Mouse (Mus musculus): Measurements from ENCODE around the gene Gm20388.
A peak's percentile ranks its signal among the peaks of the same experiment; 100 is the strongest.
"Not testable (repeated sequence)": the region's sequence is repeated elsewhere in the genome, so short reads cannot be mapped to it uniquely, and the experiment has no call there.

The Gm20388 gene

DNA sequence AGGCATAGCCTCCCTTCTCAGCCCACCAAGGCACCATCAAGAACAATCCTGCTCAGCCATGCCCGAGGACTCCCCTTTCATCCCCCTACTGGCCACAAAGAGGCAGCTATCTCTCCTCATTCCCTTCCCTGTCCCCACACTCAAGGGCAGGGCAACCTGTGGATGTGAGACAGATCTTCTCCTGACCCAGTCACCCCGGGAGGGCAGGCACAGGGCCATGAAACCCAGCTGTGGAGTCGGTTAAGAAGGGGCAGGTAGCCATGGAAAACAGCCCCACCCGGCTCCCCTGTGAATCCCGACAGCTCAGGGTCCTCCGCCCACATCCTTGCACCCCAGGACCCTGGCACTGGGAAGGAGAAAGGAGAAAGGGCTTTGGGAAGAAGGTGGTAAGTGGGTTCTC lies 1526.9 kb downstream of the Gm20388 start:
- no peak for DNase-seq (ENCODE audit: extremely low spot score)

- DNase-seq (ENCODE audit: extremely low spot score), result no peak
Measured at GRCm38 (mm10) chr8:121438111-121438510, 1527.5 kb downstream of the Gm20388 start.

DNA sequence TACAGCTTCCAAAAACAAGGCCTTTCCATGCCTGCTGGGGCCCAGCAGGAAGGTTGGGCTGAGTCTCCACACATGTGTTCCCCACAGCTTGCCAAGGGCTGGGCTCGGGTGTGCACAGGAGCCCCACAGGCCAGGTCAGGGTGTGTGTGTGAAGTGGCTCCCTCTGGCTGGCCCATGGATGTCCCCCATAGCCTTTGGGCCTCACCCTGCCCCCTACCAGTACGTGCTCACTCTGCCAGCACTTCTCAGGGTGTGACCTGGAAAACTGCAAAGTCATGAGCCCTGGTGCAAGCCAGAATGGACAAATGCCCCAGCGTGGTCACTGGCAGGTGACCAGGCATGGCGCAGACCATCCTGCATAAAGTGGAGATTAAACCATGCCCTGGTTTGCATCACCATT lies 1528.7 kb downstream of the Gm20388 start:
- DNase-seq (ENCODE audit: extremely low spot score), result no peak

GRCm38 (mm10) chr8:121443361-121443760 lies 1532.7 kb downstream of the Gm20388 start:
- no peak for DNase-seq (ENCODE audit: extremely low spot score)

DNA sequence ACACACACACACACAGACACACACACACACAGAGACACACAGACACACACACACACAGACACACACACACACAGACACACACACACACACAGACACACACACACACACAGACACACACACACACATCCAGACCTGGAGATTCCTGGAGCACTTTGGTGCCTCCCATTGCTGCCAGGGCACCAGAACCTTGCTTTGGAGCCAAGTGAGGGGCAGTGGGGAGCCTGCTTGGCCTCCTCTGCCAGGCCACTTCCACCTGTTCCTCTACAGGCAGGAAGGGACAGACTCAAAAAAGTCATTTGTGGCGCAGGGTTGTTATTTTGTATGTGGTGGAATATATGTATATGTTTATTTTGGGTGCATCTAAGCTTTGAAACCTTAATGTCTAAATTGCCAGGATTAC lies 1533.9 kb downstream of the Gm20388 start:
- not testable (repeated sequence) for DNase-seq (ENCODE audit: extremely low spot score)

- DNase-seq (ENCODE audit: extremely low spot score), result no peak
Measured at GRCm38 (mm10) chr8:121445027-121445471, 1534.4 kb downstream of the Gm20388 start.

DNA sequence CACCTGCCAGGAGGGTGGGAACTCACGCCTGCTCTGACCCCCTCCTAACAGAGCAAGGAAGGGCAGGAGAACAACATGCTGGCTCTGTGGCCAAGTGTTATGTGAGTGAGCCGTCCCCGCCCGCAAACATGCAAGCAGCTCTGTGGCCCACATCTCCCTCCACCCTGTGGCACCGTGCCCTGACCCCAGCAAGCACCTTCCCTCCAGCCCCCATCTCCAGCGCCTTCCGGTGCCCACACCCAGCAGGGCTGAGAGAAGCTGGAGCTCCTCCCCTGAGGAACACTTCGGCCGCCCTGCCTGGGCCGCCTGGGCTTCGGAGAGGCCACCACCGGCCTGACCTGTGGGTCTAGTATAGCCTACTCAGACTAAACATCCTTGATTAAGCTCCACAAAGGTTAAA lies 1535.5 kb downstream of the Gm20388 start:
- no peak for DNase-seq (ENCODE audit: extremely low spot score)

DNA sequence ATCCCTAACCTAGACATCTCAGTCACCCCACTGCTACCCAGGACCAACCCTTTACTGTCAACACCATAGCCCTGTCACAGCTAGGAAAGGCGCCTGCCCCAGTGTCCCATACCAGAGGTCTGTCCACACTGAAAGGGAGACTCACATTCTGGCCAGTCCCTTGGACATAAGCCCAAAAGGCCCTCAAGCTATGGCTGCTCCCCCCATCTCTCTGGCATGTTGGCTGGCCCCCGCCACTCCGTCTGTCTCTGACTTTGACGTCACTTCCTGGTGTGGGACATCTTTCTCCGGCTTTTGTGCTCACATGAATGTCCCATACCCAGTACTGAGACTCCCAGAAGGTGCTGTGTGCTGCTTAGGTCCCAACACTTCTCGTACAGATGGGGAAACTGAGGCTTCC lies 1536.2 kb downstream of the Gm20388 start:
- DNase-seq (ENCODE audit: extremely low spot score), result no peak

- peak; percentile 77 for DNase-seq (ENCODE audit: extremely low spot score)
Measured at GRCm38 (mm10) chr8:121450211-121450610, 1539.6 kb downstream of the Gm20388 start.

- no peak for DNase-seq (ENCODE audit: extremely low spot score)
Measured at GRCm38 (mm10) chr8:121451404-121452076, 1540.9 kb downstream of the Gm20388 start.

- DNase-seq (ENCODE audit: extremely low spot score), result no peak
Measured at GRCm38 (mm10) chr8:121454737-121455136, 1544.1 kb downstream of the Gm20388 start.

- DNase-seq (ENCODE audit: extremely low spot score), result no peak
Measured at GRCm38 (mm10) chr8:121461192-121461591, 1550.6 kb downstream of the Gm20388 start.

DNA sequence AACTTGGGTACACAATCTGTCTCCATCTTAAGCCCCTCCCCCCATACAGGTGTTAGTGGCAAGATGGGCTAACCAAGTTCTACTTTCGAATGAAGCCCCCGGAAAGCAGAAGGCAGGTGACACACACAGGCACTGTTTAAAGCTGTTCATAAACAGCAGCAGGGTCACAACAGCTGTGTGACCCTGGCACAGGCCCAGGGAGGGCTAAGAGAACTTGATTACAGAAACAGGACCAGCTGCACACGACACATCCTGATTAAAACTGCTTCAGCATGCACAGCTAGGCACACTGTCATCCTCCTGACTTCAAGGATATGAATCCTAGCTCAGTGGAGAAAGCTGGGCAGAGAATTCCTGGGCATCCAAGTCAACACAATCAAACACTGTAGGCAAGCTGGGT lies 1551.5 kb downstream of the Gm20388 start:
- no peak for DNase-seq (ENCODE audit: extremely low spot score)

- no peak for DNase-seq (ENCODE audit: extremely low spot score)
Measured at GRCm38 (mm10) chr8:121468083-121469071, 1557.7 kb downstream of the Gm20388 start.

DNA sequence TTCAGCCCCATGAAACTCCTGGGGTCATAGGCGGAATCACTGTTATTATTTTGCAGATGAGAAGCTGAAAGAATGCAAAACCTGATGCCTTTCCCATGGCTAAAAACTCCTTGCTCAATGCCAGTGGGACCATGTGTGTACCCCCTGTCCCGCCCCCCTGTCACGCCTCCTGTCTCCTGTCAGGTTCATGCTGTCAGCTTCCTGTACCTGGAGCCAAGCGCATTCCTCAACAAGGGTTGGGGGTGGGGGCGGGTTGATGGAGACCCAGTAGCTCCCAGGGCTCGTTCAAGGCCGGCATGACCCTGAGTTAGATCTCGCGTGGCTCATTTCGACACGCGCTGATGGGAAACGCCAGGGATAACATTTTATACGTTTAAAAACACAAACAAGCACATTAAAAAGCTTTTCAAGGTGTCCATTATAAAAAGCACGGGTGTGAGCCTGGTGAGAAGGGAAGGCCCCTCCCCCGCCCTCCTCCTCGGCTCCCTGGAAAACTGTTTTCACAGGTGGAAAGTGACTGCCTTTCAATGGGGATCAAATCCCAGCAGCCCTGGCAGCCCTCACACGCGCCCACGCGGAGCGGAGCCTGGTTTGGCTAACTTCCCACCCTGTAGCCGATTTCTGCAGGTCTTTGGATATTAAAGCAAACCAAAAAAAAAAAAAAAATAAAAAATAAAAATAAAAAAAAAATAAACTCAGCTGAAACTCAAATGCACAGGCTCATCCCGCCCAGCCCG lies 1563.7 kb downstream of the Gm20388 start:
- no peak for DNase-seq (ENCODE audit: extremely low spot score)

DNA sequence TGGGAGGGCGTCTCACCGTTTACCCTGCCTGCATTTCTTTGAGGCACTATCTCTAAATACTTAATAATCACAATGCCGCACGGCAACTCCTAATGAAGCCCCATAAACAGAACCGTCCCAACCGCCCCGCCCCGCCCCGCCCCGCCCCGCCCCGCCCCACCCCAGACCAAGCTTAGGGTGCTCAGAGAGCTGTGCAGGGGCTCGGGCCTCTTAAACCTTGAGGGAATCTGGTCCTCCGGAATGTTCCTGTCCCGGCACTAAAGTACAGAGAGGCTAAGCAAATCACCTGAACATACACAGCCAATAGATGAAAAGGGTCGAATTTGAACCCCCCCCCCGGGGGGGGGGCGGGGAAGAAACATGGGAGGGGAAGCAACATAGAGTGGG lies 1564.2 kb downstream of the Gm20388 start:
- no peak for DNase-seq (ENCODE audit: extremely low spot score)

GRCm38 (mm10) chr8:121477851-121478547 lies 1567.4 kb downstream of the Gm20388 start:
- no peak for DNase-seq (ENCODE audit: extremely low spot score)

GRCm38 (mm10) chr8:121479144-121479543 lies 1568.5 kb downstream of the Gm20388 start:
- no peak for DNase-seq (ENCODE audit: extremely low spot score)

DNA sequence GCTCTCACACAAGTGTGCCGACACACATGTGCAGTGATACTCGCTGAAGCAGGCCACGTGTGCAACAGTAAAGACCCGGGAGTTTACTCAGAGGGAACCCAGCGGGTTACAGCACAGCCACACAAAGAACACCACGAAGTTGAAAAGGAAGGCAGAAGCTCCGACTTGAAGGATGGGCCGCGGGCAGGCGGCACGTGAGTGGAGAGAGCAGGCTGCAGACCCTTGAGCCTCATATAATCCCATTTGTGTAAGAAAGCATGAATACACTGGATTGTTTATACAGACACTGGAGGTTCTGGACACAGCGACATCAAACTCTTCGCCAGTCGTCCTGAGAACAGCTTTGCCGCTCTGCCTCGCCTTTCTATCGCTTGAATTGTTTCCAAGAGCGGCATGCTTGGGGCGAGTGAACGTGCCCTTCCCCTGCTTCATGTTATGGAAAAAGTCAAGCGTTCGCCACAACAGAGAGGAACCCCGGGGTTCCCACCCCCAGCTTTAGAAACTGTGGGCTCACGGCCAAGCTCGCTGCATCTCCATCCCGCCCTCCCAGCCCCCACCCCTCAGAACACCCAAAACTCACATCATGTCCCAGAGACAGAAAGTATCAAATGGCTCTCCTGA lies 1569.9 kb downstream of the Gm20388 start:
- DNase-seq (ENCODE audit: extremely low spot score), result no peak

DNA sequence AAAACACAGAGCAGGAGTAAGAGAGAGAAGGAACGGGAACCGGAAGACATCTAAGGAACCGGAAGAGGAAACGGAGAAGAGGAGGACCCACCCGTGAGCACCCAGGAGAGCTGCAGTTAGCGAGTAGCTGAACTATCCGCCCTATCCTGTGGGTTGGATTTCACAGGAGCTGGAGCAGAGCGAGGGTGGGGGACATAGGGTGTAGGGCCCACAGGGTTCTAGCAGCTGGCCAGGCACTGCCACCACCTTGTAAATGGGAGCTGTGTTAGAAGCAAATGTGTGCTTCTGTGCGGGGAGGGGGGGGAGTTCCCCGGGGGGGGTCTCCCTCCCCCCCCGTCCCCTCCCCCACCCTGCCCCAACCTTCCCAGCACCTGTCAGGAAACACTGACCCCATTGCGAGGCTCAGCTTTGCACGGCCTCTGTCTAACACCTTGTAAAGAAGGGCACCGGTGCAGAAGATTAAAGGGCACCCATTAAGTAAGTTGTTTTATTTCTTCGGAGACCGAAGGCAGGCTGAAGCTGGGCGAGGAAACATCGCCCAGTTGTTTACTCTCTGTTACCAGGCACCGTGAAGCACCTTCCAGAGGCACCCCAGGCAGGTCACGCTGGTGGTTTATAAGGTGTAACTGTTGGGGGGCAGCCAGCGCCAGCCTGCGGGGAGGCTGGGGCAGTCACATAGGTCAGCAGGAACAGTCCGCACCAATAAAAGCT lies 1573.6 kb downstream of the Gm20388 start:
- no peak for DNase-seq (ENCODE audit: extremely low spot score)

Measured in embryo, embryonic 9.5 days (tissue).